Mouse (Mus musculus) testis, adult 2 months (tissue): ENCODE measurements around the gene Maml2. TPM values are rescaled to one million over a fixed set of nuclear protein-coding genes. Genes with fewer than 3 reads are reported as not detected.

Source experiments
- H3K27ac ChIP-seq: fragments of 200-500 bp; 2 replicates; pipeline ENCODE4 v1.5.1; 2012; ENCODE audit warnings: low read depth, low read length; ENCODE audit not compliant: control insufficient read depth, insufficient read depth
- H3K27me3 ChIP-seq: fragments of 200-500 bp; 2 replicates; pipeline ENCODE4 v1.6.1; 2012; ENCODE audit warnings: mild to moderate bottlenecking, low read length, moderate library complexity; ENCODE audit not compliant: control insufficient read depth, insufficient read depth
- H3K36me3 ChIP-seq: fragments of 200-500 bp; 2 replicates; pipeline ENCODE4 v1.6.1; 2012; ENCODE audit warnings: mild to moderate bottlenecking, low read length; ENCODE audit not compliant: control insufficient read depth, insufficient read depth
- H3K4me1 ChIP-seq: fragments of 200-500 bp; 2 replicates; pipeline ENCODE4 v1.6.1; 2012; ENCODE audit warnings: low read length; ENCODE audit not compliant: control insufficient read depth, insufficient read depth
- H3K4me3 ChIP-seq: fragments of 200-500 bp; 2 replicates; pipeline ENCODE4 v1.5.1; 2012; ENCODE audit warnings: low read depth, mild to moderate bottlenecking, low read length, moderate library complexity, mixed read lengths; ENCODE audit not compliant: control insufficient read depth
- CTCF ChIP-seq: fragments of 200-500 bp; IDR thresholded peaks from 2 replicates; pipeline ENCODE4 v1.5.1; 2012; ENCODE audit warnings: low read depth, mild to moderate bottlenecking, inconsistent platforms, low read length, moderate library complexity; ENCODE audit not compliant: control insufficient read depth, insufficient read depth, insufficient replicate concordance
- POLR2A ChIP-seq: fragments of 200-500 bp; IDR thresholded peaks from 2 replicates; pipeline ENCODE4 v1.6.1; 2012; ENCODE audit warnings: low read depth, mild to moderate bottlenecking, inconsistent platforms, low read length, moderate library complexity; ENCODE audit not compliant: control insufficient read depth
- polyA plus RNA-seq: library from polyadenylated mRNA; depleted of rRNA; stranded (reverse); fragments of >200 nt; gene quantifications from 2 replicates; pipeline ENCODE4 v1.2.3, GENCODE M21; 2012

Maml2 gene
- polyA plus RNA-seq, 1 experiment: 0.56 TPM

GRCm38 (mm10) chr9:13484267-13485240 is 186.8 kb downstream of the Maml2 start:
- TF ChIP-seq CTCF (no peak), POLR2A (no peak)
- Histone ChIP-seq H3K36me3 (no peaks in the 10 kb centered on the region), H3K27me3 (no peaks in the 10 kb centered on the region), H3K27ac (no peak overlapping the region), H3K4me3 (no peak overlapping the region), H3K4me1 (no peaks in the 10 kb centered on the region)

- H3K4me3 ChIP-seq: no peak overlapping the region
- H3K4me1 ChIP-seq: no peaks in the 10 kb centered on the region
- H3K36me3 ChIP-seq: no peaks in the 10 kb centered on the region
- H3K27ac ChIP-seq: no peak overlapping the region
- no peak for TF ChIP-seq POLR2A
- TF ChIP-seq CTCF: no peak
- no peaks in the 10 kb centered on the region for H3K27me3 ChIP-seq
Measured at GRCm38 (mm10) chr9:13485914-13486313, 188.2 kb downstream of the Maml2 start.

GRCm38 (mm10) chr9:13491107-13491506 is 193.3 kb downstream of the Maml2 start:
- TF ChIP-seq POLR2A (no peak), CTCF (no peak)
- no peaks in the 10 kb centered on the region for H3K4me1 ChIP-seq
- H3K36me3 ChIP-seq: no peaks in the 10 kb centered on the region
- no peak overlapping the region for H3K27ac ChIP-seq
- H3K4me3 ChIP-seq: no peak overlapping the region
- H3K27me3 ChIP-seq: no peaks in the 10 kb centered on the region

GRCm38 (mm10) chr9:13491854-13492620 is 194.3 kb downstream of the Maml2 start:
- H3K27me3 ChIP-seq: no peaks in the 10 kb centered on the region
- H3K36me3 ChIP-seq: no peaks in the 10 kb centered on the region
- H3K27ac ChIP-seq: no peak overlapping the region
- H3K4me1 ChIP-seq: no peaks in the 10 kb centered on the region
- H3K4me3 ChIP-seq: no peak overlapping the region
- TF ChIP-seq CTCF (no peak), POLR2A (no peak)

GRCm38 (mm10) chr9:13492807-13493206 is 195.1 kb downstream of the Maml2 start:
- no peaks in the 10 kb centered on the region for H3K4me1 ChIP-seq
- H3K36me3 ChIP-seq: no peaks in the 10 kb centered on the region
- no peaks in the 10 kb centered on the region for H3K27me3 ChIP-seq
- H3K4me3 ChIP-seq: no peak overlapping the region
- no peak for TF ChIP-seq POLR2A
- no peak for TF ChIP-seq CTCF
- no peak overlapping the region for H3K27ac ChIP-seq

GRCm38 (mm10) chr9:13493746-13494145 is 196.0 kb downstream of the Maml2 start:
- TF ChIP-seq POLR2A: no peak
- Histone ChIP-seq H3K4me1 (no peaks in the 10 kb centered on the region), H3K36me3 (no peaks in the 10 kb centered on the region), H3K4me3 (no peak overlapping the region), H3K27ac (no peak overlapping the region), H3K27me3 (no peaks in the 10 kb centered on the region)

GRCm38 (mm10) chr9:13495530-13495929 is 197.8 kb downstream of the Maml2 start:
- Histone ChIP-seq H3K27me3 (no peaks in the 10 kb centered on the region), H3K4me3 (no peak overlapping the region), H3K4me1 (no peaks in the 10 kb centered on the region), H3K27ac (no peak overlapping the region), H3K36me3 (no peaks in the 10 kb centered on the region)
- TF ChIP-seq POLR2A (no peak), CTCF (no peak)
